Mouse (Mus musculus): ENCODE results near the gene Bank1.

DNA sequence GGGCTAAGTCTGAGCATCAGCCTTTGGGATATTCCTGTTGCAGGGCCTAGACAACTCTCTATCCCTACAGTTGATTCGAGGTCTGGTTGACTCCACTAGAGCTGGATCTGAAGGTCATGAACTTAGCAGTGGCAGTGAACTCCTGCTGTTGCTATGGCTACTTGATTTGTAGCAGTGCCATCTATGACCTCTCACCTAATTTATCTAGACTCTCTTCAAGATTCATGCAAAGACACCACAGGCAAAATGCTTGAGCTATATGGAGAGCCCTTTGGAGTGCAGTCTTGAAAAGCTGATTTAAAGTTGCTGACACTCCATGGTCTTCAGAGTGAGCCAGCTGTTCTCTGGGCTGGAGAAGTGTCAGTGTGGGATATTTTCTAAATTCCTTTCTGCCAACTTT lies 290.1 kb downstream of the Bank1 start:
- TF ChIP-seq CTCF (IDR thresholded peaks at IDR 0.05; ENCODE audit: borderline replicate concordance, insufficient read depth, low read length), result no peak
- no peak for TF ChIP-seq POLR2A (IDR thresholded peaks at IDR 0.05; ENCODE audit: low read depth, low read length)
